Mouse (Mus musculus) testis, postnatal 14 days (tissue): ENCODE measurements around the gene Tirap.
A peak's percentile ranks its signal among the peaks of the same experiment; 100 is the strongest.

ENCODE experiments used
- DNase-seq: peaks from one replicate; pipeline ENCODE4 v3.0.0; 2021; ENCODE audit warnings: low spot score

Gene Tirap

GRCm38 (mm10) chr9:35199772-35200471 is at the start of gene Tirap, which contains the start of gene Srpr:
Tirap (minus strand) TSS chr9:35200291.
Srpr (plus strand) TSS chr9:35200175.
- DNase-seq: peak; percentile 89

- no peak for DNase-seq
Measured at GRCm38 (mm10) chr9:35249476-35249875, 49.4 kb upstream of the Tirap start.

GRCm38 (mm10) chr9:35247405-35247804 is 47.3 kb upstream of the Tirap start:
- no peak for DNase-seq

- DNase-seq: no peak
Measured at GRCm38 (mm10) chr9:35239734-35240133, 39.6 kb upstream of the Tirap start.

GRCm38 (mm10) chr9:35238915-35239571 is 39.0 kb upstream of the Tirap start:
- no peak for DNase-seq

GRCm38 (mm10) chr9:35238371-35238770 is 38.3 kb upstream of the Tirap start:
- DNase-seq: no peak

- DNase-seq: no peak
Measured at GRCm38 (mm10) chr9:35235996-35236395, 35.9 kb upstream of the Tirap start.

- no peak for DNase-seq
Measured at GRCm38 (mm10) chr9:35228671-35229070, 28.6 kb upstream of the Tirap start.

GRCm38 (mm10) chr9:35223466-35223865 is 23.4 kb upstream of the Tirap start:
- no peak for DNase-seq

- DNase-seq: no peak
Measured at GRCm38 (mm10) chr9:35217963-35218362, 17.9 kb upstream of the Tirap start.

GRCm38 (mm10) chr9:35211573-35212511 is 11.8 kb upstream of the Tirap start:
- DNase-seq: no peak

- peak; percentile 99 for DNase-seq
Measured at GRCm38 (mm10) chr9:35210542-35211474, 10.7 kb upstream of the Tirap start, which contains the start of gene Foxred1. Foxred1 (minus strand) TSS chr9:35211055.

GRCm38 (mm10) chr9:35204421-35204820 is 4.3 kb upstream of the Tirap start:
- DNase-seq: no peak

GRCm38 (mm10) chr9:35203536-35203935 is 3.4 kb upstream of the Tirap start:
- no peak for DNase-seq

- no peak for DNase-seq
Measured at GRCm38 (mm10) chr9:35200529-35201060, 504 bp upstream of the Tirap start.

GRCm38 (mm10) chr9:35198945-35199771 is 933 bp downstream of the Tirap start:
- DNase-seq: no peak

GRCm38 (mm10) chr9:35198351-35198750 is 1.7 kb downstream of the Tirap start:
- DNase-seq: no peak

GRCm38 (mm10) chr9:35197625-35198024 is 2.5 kb downstream of the Tirap start:
- no peak for DNase-seq

- no peak for DNase-seq
Measured at GRCm38 (mm10) chr9:35194048-35194447, 6.0 kb downstream of the Tirap start.

GRCm38 (mm10) chr9:35192983-35193542 is 7.0 kb downstream of the Tirap start:
- DNase-seq: peak; percentile 2
